Mouse (Mus musculus) kidney, adult 9 months (tissue): Measurements from ENCODE around the gene Arrdc4.

Experiments used
- DNase-seq: peaks from one replicate; pipeline ENCODE4 v3.0.0; 2022

The Arrdc4 gene

GRCm38 (mm10) chr7:68708563-68709318, 40.3 kb downstream of the Arrdc4 start:
- peak; percentile 67 for DNase-seq

GRCm38 (mm10) chr7:68705162-68705561, 43.9 kb downstream of the Arrdc4 start:
- no peak for DNase-seq

- no peak for DNase-seq
Observed at GRCm38 (mm10) chr7:68697313-68697712, 51.7 kb downstream of the Arrdc4 start.

GRCm38 (mm10) chr7:68696908-68697307, 52.1 kb downstream of the Arrdc4 start:
- DNase-seq = peak; percentile 48

GRCm38 (mm10) chr7:68696446-68696845, 52.6 kb downstream of the Arrdc4 start:
- DNase-seq = no peak

- peak; percentile 58 for DNase-seq
Observed at GRCm38 (mm10) chr7:68692731-68693130, 56.3 kb downstream of the Arrdc4 start.

- DNase-seq = no peak
Observed at GRCm38 (mm10) chr7:68691454-68691853, 57.6 kb downstream of the Arrdc4 start.

GRCm38 (mm10) chr7:68687140-68687611, 61.9 kb downstream of the Arrdc4 start:
- DNase-seq = no peak
